1 mouse cellular context compared by ENCODE assay signal in genomic region chr11:68953903-68954302, GRCm38 (mm10).
TF ChIP-seq lines count a peak whose summit lies in the region.

No protein-coding gene starts in this region.

TF ChIP-seq in ES-E14, 5 proteins besides CTCF, POLR2A, EP300 and RAD21 (continued from another document):
- no peak for TF ChIP-seq MAFK (IDR thresholded peaks at IDR 0.05; ENCODE audit: insufficient read depth, low read depth, low read length)
